Mouse (Mus musculus) gonadal fat pad, adult 2 months (tissue): ENCODE data around the gene Limch1. TPM values are rescaled to one million over a fixed set of nuclear protein-coding genes. Genes with fewer than 3 reads are reported as not detected.

Experiments used
- DNase-seq: peaks from one replicate; pipeline ENCODE4 v3.0.0-alpha.2; 2012; ENCODE audit warnings: low read depth
- polyA plus RNA-seq: library from polyadenylated mRNA; depleted of rRNA; stranded (reverse); fragments of >200 nt; gene quantifications from 2 replicates; pipeline ENCODE4 v1.2.3, GENCODE M21; 2012

Gene Limch1
- polyA plus RNA-seq, 1 experiment = 11.7 TPM

DNA sequence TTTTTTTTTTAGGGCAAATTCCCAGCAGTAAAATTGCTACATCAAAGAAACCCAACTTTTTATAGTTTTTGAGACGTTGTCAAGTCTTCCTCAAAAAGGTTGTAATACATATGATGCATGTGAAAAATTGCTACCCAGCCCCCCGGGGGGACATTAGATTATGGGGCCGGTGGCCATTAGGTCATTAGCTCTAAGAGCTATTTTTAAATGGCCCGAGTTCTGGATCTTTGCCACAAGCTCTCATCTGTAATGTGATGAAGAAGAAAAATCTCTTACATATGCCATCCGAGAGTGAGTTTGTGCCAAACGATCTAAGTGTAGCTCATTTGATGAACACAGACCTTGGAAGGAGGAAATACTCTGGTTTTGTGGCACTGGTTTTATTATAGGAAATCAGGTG is 183.7 kb downstream of the Limch1 start:
- DNase-seq = no peak

DNA sequence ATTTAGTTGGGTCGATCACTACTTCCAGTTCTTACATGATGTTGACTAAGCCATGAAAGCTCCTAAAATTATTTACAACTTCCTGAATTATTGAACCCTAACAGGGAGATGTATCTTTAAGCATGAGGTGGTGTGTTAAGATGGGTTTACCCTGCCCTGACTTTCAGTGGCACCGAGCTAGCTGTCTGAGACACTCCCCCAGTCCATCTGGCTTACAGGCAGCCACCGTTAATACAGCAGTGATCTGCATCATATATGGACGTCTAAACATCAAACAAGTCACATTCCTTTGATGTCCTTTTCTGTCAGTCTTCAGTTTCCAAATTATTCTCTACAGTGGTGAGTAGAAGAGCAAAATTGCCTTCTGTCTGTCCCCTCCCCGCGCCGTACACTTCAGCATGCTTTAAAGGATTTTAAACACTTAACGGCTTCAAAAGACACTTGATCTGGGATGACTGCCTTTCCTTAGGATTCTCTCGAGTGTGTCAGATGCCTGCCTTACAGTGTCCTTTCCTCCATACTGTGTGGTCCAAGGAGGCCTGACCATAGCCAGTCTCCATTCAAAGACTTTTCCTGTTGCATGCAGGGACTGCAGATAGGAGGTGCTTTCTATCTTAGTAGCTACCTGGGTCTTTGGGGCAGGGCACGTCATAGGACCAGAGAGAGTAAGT is 187.6 kb downstream of the Limch1 start:
- no peak for DNase-seq

DNA sequence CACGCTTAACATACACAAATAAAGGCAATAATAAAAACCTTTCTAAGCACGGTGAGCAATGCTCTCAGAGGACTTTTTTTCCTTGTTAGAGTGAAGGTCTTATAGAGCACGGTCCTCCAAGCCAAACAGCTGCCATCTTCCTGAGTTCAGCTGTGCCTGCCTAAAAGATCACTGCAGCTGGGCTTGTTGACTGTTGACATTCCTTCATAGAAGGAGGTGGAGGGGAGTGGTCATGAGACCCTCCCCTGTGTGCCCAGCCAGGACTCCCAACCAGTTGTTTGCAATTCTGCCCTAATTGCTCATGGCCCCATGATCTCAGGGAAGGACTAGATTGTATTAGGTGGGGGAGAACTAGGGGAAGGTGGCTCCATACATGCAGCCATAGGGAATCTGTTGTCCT is 189.0 kb downstream of the Limch1 start:
- DNase-seq = no peak

DNA sequence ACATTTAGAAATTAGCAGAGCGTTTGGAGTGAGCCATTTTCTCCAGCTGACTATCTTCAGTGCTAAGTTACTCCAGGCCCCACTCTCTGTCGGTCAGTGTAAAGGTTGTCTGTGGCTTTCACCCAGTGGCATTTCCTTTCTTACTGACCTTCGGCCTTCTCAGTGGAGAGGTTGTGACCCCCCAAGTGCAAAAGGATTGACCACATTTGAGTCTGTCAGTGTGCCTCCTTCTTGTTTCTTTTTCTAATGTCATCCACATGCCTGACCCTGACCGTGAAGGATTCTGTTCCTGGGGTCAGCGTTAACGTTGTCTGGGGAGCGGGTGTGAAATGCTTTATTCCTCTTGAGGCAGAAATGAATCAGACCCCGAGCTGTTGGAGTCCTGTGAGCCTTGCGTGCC is 191.7 kb downstream of the Limch1 start:
- DNase-seq = no peak

DNA sequence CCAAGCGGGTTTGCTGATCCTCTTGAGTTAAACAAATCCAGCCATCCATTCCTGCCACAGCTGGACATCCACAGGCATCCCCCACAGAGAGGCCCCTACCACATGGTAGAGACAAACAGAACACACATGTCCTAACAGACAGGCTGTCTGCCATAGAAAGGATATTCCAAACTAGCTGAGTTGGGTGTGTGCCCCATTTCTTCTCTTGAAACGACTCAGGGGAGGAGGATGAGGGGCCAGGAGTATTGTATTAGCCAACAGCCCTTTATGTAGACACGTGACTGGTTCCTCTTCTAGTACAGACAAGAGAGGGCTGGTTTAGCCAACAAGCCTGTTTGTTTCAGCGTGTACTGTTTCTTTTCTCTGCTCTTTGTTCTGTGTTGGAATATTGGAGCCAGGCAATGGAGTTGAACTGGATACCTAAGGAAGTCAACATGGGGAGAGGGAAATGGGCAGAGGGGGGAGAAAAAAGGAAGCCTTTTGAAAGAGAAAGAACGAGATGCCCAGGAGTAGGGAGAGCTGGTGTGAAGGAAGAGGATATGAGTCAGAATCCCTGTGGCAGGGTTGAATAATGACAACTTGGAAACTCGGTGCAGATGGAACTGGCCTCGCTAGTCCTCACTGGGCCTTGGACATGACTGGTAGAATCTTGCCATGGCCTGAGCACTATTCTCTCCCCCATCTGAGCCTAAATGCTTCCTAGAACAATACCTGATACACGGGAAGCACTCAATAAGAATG is 196.3 kb downstream of the Limch1 start:
- no peak for DNase-seq

DNA sequence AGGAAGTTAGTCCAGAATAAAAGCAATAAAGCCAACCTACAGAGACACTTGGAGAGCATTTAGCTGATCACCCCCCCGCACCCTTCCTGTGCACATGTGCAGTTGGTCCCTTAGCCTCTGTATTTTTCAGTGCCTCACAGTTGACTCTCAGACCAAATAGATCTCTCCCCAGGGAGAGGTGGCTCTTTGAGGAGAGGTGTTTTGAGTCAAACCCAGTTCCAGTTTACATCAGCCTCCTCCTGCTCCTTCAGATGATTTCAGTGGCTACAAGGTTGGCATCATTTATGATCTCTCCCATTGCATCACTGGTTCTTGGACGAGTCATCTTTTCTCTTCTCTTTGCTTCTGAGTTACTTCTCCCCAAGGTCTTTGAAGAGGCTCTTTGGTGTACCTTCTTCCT is 197.3 kb downstream of the Limch1 start:
- no peak for DNase-seq

DNA sequence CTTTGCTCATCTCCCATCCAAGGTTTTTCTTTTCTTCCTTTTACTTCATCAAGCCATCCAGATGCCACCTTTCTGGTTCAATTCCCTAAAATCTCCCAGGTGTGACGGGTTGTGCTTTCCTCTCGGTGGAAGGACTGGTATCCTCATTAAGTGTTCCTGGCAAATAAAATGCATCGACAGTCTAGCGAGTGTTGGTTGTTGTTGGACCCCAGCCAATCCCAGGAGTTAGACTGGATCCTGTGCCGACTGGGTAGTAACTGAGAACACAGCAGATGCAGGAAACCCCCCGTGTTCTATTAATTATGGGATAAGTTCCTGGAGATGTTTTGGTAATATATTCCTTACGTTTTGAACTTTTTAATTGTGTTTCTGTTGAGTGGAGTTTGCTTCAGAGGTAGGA is 197.9 kb downstream of the Limch1 start:
- DNase-seq = no peak

DNA sequence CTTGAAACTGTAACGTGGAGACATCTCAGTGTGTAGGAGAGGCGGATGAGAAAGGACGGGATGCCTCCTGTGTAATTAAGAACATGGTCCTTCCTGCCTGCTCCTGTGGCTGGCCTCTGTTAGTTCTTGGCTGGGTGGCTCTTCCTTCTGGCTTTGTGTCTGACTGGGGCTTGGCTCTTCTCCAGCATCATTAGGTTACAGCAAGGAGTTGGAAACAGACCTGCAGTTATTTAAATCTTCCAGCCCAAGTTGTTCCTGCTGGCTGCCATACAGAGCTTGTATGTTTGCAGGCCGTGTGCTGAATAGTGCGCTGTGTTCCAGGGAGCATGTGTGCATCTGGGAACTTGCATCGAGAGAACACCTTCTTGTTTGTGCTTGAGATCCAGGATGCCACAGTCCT is 202.3 kb downstream of the Limch1 start:
- DNase-seq = no peak

DNA sequence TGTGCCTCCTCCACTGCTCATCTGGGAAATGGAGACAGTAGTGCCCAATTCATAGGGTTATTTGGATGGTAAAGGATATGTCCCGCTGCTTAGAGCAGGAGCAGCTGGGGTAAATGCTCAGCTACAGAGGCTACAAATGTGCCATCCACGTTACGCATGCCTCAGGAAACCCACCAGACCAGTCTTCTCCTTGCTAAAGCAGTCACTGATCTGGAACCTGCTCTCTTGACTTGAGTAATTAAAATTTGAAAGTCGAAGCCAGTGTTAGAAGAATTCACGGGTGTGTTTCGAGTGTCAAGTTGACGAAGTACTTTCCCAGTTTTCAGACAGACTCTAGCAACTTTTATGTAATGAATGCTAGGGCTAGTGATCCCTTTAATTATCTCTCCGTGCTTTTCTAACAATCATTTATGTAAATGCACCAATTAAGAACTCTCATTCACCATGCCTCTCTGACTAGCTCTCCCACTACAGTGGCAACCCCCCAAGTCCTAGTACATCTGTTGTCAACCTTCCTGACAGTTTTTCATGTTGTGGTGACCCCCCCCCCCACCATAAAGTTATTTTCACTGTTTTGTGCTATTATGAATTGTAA is 203.6 kb downstream of the Limch1 start:
- no peak for DNase-seq

DNA sequence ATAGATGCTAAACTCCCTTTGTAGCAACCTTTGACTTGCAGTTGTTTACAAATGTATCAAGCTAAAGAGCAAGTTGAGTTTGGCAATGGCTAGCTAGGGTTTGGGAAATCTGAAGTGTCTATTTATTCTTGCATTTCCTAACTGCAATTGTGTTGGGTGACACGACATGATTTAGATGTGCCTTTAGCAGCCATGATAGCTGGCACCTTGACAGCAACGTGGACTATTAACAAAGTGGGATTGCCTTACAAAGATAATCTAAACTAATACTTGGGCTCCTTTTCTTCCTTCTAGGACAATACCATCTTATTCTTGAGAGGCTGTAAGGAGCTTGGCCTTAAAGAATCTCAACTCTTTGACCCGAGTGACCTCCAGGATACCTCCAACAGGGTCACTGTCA is 207.7 kb downstream of the Limch1 start:
- DNase-seq = no peak

DNA sequence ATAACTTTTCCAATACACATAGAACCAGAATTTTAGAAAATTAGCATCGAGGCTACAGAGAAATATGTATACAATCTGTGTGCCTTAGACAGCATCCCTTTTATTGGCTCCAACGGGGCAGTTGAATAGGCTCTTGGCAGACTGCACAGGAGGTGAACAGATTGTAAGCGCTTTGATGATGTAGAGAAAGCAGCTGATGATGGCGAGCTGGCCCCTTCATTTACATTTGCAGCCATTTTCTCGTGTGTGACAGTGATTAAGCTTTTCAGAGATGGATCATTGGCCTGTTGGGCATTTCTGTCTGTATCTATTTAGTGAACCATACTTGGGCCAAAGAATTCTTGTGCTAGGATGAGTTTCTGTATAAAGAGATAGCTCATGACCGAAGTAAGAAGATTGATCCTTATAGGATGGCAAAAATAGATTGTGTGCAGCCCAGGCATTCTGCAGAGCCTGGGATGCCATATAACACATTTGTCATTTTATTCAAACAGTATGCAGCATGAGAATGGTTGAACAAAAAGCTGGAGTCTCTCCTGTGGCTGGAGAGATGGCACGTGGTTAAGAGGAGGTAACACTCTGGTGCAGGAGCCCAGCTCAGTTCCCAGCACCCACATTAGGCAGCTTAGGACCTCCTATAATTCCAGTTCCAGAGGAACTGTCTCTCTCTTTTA is 208.5 kb downstream of the Limch1 start:
- no peak for DNase-seq

DNA sequence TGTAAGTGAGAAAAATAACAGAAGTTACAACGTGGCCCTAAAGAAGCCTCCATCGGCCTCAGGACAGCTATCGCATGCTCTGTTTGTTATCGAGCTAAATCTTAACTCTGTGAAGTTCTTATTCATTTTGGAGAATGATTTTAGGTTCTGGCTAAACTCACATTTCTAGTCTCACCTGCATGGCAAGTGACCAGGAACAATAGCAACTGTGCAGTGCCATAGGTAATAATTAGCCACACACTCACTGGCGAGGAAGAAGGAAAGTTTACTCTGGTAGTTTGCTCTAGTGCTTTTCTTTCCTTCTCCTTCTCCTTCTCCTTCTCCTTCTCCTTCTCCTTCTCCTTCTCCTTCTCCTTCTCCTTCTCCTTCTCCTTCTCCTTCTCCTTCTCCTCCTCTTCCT is 209.6 kb downstream of the Limch1 start:
- no peak for DNase-seq

DNA sequence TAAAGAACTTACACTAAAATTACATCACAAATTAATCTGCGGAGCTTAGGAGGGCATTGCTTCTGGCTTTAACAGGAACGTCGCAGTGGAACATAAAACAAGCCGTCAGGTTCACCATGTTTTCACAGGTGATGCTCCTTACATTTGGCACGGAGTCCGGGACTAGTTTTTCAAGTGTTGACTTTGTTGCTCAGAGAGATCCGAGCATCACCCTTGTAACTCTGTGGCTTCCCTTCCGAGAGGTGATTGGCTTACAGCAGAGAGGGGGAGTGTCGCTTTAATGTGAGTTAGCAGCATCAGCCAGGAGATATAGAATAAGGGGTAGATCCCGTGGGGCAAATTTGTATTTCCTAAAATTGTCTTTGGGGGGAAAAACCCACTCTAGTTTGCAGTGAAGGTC is 212.0 kb downstream of the Limch1 start:
- no peak for DNase-seq

DNA sequence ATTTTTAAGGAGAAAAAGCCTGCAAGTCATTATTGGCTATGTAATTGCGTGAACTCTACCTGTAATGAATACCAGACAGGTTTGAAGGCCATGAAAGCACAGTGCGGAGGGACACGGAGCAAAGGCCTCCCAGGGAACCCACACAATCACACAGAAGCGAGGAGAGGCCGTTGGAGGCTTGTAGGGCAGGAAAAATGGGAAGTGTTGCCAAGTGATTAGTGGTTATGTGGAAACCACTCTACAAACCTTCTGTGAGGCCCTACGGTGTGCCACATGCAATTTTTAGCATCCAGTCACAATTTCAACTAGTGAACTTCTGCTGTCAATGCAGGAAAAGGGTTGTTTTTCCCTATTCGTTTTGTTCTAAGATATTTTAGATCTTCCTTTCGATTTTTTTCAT is 212.5 kb downstream of the Limch1 start:
- no peak for DNase-seq

DNA sequence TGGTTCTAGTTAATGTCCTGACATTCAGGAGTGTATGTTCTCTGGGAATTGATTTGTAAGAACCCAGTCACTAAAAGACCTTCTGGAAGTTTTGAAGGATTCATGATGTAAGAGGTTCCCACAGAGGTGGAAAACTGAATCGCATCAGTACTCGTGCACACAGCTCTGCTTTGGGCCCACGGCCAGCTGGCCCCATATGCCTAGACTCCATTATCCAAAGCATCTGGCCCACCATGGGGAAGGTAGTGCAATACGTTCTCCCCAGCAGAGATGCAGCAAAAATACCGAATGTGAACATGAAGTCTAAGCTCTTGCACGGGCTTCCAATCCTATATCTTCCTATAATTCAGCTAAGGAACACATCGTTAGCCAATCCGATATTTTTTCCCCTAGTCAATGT is 214.3 kb downstream of the Limch1 start:
- DNase-seq = no peak

DNA sequence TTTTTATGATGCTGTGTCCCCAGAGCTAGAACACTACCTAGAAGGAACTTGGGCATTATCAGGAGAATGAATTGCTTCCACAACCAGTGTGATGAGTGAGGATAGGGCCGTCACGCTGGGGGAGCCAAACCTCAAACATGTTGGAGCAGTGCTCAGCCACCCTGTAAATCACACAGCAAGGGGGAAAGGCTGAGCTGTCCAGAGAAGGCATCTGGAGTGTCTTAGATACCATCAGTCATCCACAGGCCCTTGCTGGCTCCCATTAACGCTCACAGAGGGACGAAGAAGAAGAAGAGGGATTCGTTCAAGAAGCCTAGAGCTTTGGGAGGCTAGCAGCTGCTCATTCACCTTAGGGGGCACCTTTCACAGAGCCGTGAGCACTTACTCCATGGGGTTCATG is 219.8 kb downstream of the Limch1 start:
- no peak for DNase-seq

DNA sequence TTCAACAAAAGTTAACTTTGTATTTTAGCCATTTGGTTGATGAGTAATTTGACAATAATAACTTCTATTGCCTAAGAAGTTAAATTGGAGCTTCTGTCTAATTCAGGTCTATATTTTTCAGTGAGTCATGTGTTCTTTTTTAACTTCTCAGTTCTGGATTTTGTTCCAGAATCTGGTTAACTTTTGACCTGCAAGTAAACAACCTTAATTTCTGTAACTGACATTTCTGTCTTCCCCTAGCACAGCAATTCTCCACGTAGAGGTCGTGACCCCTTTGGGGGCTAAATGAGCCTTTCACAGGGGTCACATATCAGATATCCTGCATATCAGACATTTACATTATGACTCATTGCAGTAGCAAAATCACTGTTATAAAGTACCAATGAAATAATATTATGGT is 221.5 kb downstream of the Limch1 start:
- no peak for DNase-seq

DNA sequence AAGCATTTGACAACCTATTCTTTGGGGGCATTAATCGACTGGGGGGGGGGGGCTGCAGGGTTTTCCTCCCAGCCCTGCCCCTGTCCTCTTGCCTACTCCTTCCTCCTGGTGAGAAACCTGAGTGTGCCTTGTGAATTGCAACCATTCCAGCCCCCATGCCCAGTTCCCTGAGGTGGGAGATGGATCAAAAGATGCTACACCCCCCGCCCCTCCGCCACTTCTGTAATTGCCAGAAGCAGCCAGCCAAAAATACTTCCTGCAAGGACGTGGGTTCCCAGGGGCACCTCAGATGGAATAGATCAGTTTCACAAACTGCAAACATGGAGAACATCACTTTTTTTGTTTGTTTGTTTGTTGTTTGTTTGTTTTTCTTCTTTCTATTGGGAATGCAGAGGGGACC is 222.0 kb downstream of the Limch1 start:
- DNase-seq = no peak

DNA sequence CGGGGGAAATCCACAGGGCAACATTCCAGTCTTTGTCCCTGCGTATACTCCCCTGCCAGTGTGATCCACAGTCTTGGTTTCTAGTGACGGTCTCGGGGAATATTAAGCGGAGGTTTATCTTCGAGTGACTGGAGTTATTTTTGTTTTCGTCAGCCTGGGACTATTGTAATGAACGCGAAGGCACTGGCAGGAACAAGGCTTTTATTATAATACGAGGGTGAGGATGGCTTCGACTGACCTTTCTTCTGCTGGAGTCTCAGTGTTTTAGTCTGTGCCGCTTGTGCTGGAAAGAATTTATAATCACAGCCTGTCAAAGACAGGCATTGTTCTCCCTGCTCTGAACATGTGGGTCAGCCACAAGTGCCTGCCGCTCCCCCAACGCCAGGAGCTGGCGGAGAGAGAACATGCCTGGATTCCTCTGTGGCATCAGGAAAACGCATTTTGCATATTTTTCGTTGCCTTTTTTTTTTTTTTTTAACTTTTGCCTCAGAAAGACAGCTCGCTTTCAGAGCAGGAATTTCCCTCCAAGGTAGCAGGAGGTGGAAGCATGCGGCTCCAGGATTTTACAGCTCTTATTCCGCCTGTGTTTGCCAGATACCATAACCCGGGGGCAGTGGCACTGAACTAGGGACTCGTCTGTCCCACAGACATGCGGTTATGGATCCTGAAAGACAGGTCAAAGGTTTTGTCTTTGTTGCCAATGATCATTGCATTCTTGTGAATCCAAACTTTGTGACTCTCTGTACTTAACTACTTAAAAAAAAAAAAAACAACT is 222.6 kb downstream of the Limch1 start:
- no peak for DNase-seq

DNA sequence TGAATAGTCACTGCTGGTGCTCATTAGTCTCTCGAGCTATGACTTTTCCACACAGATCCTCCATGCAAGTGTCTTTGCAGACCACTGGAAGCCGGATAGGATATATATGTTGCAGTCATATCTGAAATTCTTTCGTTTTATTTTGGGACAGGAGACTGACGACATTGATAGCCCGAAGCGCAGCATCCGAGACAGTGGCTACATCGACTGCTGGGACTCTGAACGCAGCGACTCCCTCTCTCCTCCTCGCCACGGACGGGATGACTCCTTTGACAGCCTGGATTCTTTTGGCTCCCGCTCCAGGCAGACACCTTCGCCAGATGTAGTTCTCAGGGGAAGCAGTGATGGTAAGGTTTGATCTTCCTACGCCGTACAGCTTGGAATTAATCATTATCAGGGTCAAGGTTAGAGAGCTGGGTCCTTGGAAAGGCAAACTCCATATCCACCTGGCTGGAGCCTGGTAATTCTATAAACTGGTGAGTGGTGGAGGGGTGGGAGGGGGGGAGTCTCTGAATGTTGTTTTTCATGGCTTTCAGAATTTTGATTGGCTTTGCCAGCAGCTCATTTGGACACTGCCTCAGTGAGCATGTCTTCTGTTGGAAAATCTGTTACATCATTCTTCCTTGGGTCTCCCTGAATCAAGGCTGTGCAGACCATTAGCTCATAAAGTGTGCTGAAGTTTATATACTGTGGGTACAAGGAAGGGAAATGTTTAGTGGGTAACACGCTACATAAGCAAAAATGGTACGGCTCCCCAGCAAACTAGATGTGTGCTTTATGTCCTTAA is 223.5 kb downstream of the Limch1 start:
- DNase-seq = no peak

DNA sequence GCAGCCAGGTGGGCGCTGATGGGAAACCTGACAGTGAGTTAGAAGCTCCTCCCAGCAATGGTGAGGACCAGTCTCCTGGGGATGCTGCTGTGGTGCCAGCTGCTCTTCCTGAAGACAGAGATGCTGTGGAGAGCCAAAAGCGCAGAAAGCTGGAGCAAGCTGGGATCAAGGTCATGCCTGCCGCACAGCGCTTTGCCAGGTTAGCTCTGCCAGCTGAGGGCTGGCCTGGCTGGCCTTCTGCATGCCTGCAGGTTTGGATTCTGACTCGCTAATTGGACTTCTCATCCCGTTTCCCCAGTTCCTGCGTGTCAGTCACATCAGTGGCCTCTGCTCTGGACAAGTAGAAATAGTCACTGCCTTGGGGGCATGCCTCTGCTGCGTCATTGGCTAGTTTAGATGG is 230.0 kb downstream of the Limch1 start:
- DNase-seq = no peak
